Mouse (Mus musculus): ENCODE data around the gene Gnrhr.

Gene Gnrhr

GRCm38 (mm10) chr5:86197801-86198200, at the start of gene Gnrhr:
Gnrhr (minus strand) TSS chr5:86197901.
- DNase-seq = no peak

DNA sequence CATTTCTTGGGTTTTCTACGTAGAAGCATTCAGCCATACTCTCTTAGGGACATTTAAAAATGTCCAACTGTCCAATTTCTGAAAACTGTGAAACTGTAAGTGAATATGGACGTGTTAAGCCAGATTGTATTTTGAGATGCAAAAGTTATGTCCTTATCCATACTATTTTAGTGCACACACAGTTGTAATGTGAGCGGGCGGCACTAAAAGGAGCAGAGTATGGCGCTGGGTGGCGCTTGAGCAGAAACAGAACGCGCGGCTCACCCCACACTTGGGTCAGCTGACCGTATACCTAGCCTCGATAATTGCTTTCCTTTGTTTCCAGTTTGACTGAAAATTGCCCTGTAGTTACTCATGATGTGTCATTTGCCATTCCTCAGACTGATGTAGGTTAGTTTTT, 48.9 kb upstream of the Gnrhr start:
- DNase-seq = no peak

- no peak for DNase-seq
Measured at GRCm38 (mm10) chr5:86244880-86245279, 47.2 kb upstream of the Gnrhr start.

- DNase-seq = no peak
Measured at GRCm38 (mm10) chr5:86244275-86244674, 46.6 kb upstream of the Gnrhr start.

DNA sequence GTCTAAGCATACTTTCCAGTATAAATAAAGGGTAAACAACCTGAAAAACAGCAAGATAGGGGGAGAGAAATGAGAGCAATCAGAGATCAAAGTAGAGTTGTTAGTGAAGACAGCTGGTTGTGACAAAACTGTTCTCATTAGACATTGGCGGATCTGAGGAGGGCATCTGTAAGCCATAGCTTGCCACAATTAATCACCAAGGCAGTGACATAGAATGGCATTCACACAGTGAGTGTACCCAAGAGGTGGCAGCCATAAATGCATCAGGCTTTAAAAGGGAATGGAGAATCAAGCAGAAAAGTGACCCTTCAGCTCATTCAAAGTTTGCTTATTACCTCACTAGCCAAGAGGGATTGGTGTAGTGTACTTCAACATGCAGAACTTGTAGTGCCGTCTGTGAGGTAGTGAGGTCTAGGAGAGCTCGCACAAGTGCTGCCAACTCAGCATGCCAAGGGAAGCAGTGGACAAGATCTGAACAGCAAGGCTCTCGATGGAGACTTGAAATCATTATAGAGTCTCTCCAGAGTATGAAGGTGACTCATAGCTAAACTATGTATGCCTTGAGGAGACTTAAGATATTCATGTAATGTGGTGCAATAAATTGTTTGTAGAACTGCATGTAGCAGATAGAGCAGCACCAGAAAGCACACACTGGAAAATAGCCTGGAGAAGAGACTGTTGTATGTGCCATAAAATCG, 29.6 kb upstream of the Gnrhr start:
- DNase-seq = no peak

GRCm38 (mm10) chr5:86191356-86191755, 6.3 kb downstream of the Gnrhr start:
- no peak for DNase-seq

- DNase-seq = peak; percentile 23 to 33
Measured at GRCm38 (mm10) chr5:86190770-86191169, 6.9 kb downstream of the Gnrhr start.

GRCm38 (mm10) chr5:86190290-86190689, 7.4 kb downstream of the Gnrhr start:
- DNase-seq = no peak

GRCm38 (mm10) chr5:86187441-86187840, 10.3 kb downstream of the Gnrhr start:
- DNase-seq = no peak

- DNase-seq = no peak
Measured at GRCm38 (mm10) chr5:86173778-86174177, 23.9 kb downstream of the Gnrhr start.

- peak; percentile 99 to 100 for DNase-seq
Measured at GRCm38 (mm10) chr5:86172449-86173161, 25.1 kb downstream of the Gnrhr start, which contains the start of gene Uba6. Uba6 (minus strand) TSS chr5:86172803.

GRCm38 (mm10) chr5:86172088-86172448, 25.6 kb downstream of the Gnrhr start:
- no peak for DNase-seq
